Mouse (Mus musculus) ES-E14 (cell line): Measurements from ENCODE around the gene Ebf1. TPM values are rescaled to one million over a fixed set of nuclear protein-coding genes. Genes with fewer than 3 reads are reported as not detected.

Experiments
- DNase-seq: peaks from one replicate; pipeline ENCODE4 v3.0.0-alpha.2; 2013; ENCODE audit warnings: low read depth, low spot score
- H3K27ac ChIP-seq: 2 replicates; pipeline ENCODE4 v1.5.1; 2012; ENCODE audit warnings: low read depth, mild to moderate bottlenecking, low read length, moderate library complexity, mixed read lengths; ENCODE audit not compliant: poor library complexity, insufficient read depth, severe bottlenecking
- H3K36me3 ChIP-seq: 2 replicates; pipeline ENCODE4 v1.6.1; 2012; ENCODE audit warnings: mild to moderate bottlenecking, low read length, moderate library complexity, mixed read lengths; ENCODE audit not compliant: control insufficient read depth, poor library complexity, insufficient read depth, severe bottlenecking
- H3K4me1 ChIP-seq, 2 experiments: fragments of 150-350 bp in 1 of 2; sonication (generic) in 1 of 2; 2 replicates each; pipeline ENCODE4 v1.6.1; 2012; ENCODE audit warnings: low read length in 2 of 2, mild to moderate bottlenecking in 1 of 2, mixed read lengths in 1 of 2; ENCODE audit not compliant: control insufficient read depth in 2 of 2, insufficient read depth in 2 of 2, poor library complexity in 1 of 2
- H3K4me3 ChIP-seq, 2 experiments: fragments of 150-350 bp in 1 of 2; sonication (generic) in 1 of 2; 2 replicates each; pipeline ENCODE4 v1.5.1; 2012; ENCODE audit warnings: low read length in 2 of 2, low read depth in 1 of 2, mild to moderate bottlenecking in 1 of 2, mixed read lengths in 1 of 2; ENCODE audit not compliant: insufficient read depth in 1 of 2, poor library complexity in 1 of 2, severe bottlenecking in 1 of 2
- H3K9ac ChIP-seq: 2 replicates; pipeline ENCODE4 v1.6.1; 2012; ENCODE audit warnings: low read depth, mild to moderate bottlenecking, low read length, mixed read lengths; ENCODE audit not compliant: poor library complexity, insufficient read depth, severe bottlenecking
- H3K9me3 ChIP-seq: fragments of 150-350 bp; sonication (generic); 2 replicates; pipeline ENCODE4 v1.6.1; 2012; ENCODE audit warnings: low read depth, mild to moderate bottlenecking, low read length; ENCODE audit not compliant: control insufficient read depth, insufficient read depth
- CHD2 ChIP-seq: IDR thresholded peaks from 2 replicates; pipeline ENCODE4 v1.6.1; 2014; ENCODE audit warnings: mild to moderate bottlenecking, low read depth, low read length, inconsistent platforms
- HCFC1 ChIP-seq: IDR thresholded peaks from 2 replicates; pipeline ENCODE4 v1.6.1; 2012; ENCODE audit warnings: low read length, inconsistent platforms, borderline replicate concordance; ENCODE audit not compliant: insufficient read depth
- MAFK ChIP-seq: IDR thresholded peaks from 2 replicates; pipeline ENCODE4 v1.6.1; 2014; ENCODE audit warnings: mild to moderate bottlenecking, low read depth, low read length, inconsistent platforms; ENCODE audit not compliant: insufficient read depth
- ZC3H11A ChIP-seq: IDR thresholded peaks from 2 replicates; pipeline ENCODE4 v1.6.1; 2012; ENCODE audit warnings: low read depth, mild to moderate bottlenecking, inconsistent platforms, low read length, borderline replicate concordance
- ZNF384 ChIP-seq: IDR thresholded peaks from 2 replicates; pipeline ENCODE4 v1.6.1; 2012; ENCODE audit warnings: low read depth, low read length, inconsistent platforms
- in situ Hi-C, 2 experiments: fragments of 600-800 bp; cut with MboI; formaldehyde crosslinking; loops; one replicate each; pipeline ENCODE4 v1.15.1; 2025; ENCODE audit warnings: low sequenced_read_pairs in 2 of 2, inconsistent platforms in 1 of 2; ENCODE audit not compliant: unreplicated experiment in 2 of 2
- total RNA-seq: library from RNA; depleted of rRNA; stranded (reverse); fragments of 300-350 nt; gene quantifications from 2 replicates; pipeline ENCODE4 v1.2.3, GENCODE M21; 2012

Gene Ebf1
- total RNA-seq, 1 experiment = 3.2 TPM

GRCm38 (mm10) chr11:44950319-44950718 is 333.2 kb downstream of the Ebf1 start:
- DNase-seq = no peak
- H3K4me3 ChIP-seq = no peak overlapping the region
- in situ Hi-C loops = no loop called here
- no peak for TF ChIP-seq ZNF384
- no peak for TF ChIP-seq MAFK
- no peak for TF ChIP-seq CHD2
- TF ChIP-seq HCFC1 = no peak
- no peak for TF ChIP-seq ZC3H11A
- H3K4me1 ChIP-seq = no peaks in the 10 kb centered on the region
- no peak overlapping the region for H3K27ac ChIP-seq
- no peak overlapping the region for H3K9ac ChIP-seq
- no peaks in the 10 kb centered on the region for H3K36me3 ChIP-seq
- H3K9me3 ChIP-seq = no peaks in the 10 kb centered on the region

- Histone ChIP-seq H3K9ac (no peak overlapping the region), H3K36me3 (no peaks in the 10 kb centered on the region), H3K4me3 (no peak overlapping the region), H3K4me1 (no peaks in the 10 kb centered on the region), H3K27ac (no peak overlapping the region), H3K9me3 (no peaks in the 10 kb centered on the region)
- TF ChIP-seq ZNF384 (no peak), HCFC1 (no peak), MAFK (no peak), ZC3H11A (no peak), CHD2 (no peak)
- in situ Hi-C loops = no loop called here
- no peak for DNase-seq
Measured at GRCm38 (mm10) chr11:44951506-44951905, 334.4 kb downstream of the Ebf1 start.

DNA sequence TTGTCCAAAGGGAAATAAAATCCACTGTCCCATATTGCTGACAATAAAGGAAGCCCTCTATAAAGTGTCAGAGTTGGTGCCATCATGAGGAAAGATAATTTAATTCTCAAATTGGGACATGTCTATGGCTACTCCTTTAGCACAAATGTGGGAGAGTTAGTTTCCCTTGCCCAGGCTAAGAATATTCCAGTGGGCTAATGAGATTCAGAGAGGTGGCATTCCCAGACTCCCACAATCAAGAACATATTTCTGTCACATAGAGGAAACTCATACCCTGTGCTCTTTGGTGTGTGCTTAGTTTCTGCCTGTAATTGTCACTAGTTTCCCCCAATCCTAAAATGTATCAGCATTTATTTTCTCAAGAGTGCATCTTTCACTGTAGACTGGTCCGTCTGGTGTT is 336.2 kb downstream of the Ebf1 start:
- in situ Hi-C loops = no loop called here
- no peak for DNase-seq
- Histone ChIP-seq H3K4me3 (no peak overlapping the region), H3K36me3 (no peaks in the 10 kb centered on the region), H3K4me1 (no peaks in the 10 kb centered on the region), H3K27ac (no peak overlapping the region), H3K9ac (no peak overlapping the region), H3K9me3 (no peaks in the 10 kb centered on the region)
- TF ChIP-seq ZNF384 = no peak
- TF ChIP-seq MAFK = no peak
- TF ChIP-seq HCFC1 = no peak
- TF ChIP-seq ZC3H11A = no peak
- no peak for TF ChIP-seq CHD2

- H3K9ac ChIP-seq = no peak overlapping the region
- no peak for DNase-seq
- H3K4me1 ChIP-seq = no peaks in the 10 kb centered on the region
- H3K36me3 ChIP-seq = no peaks in the 10 kb centered on the region
- no peak for TF ChIP-seq MAFK
- TF ChIP-seq CHD2 = no peak
- no peak for TF ChIP-seq ZNF384
- no peak for TF ChIP-seq HCFC1
- no peak for TF ChIP-seq ZC3H11A
- H3K4me3 ChIP-seq = no peak overlapping the region
- in situ Hi-C loops = no loop called here
- H3K9me3 ChIP-seq = no peaks in the 10 kb centered on the region
- no peak overlapping the region for H3K27ac ChIP-seq
Measured at GRCm38 (mm10) chr11:44953863-44954262, 336.7 kb downstream of the Ebf1 start.

DNA sequence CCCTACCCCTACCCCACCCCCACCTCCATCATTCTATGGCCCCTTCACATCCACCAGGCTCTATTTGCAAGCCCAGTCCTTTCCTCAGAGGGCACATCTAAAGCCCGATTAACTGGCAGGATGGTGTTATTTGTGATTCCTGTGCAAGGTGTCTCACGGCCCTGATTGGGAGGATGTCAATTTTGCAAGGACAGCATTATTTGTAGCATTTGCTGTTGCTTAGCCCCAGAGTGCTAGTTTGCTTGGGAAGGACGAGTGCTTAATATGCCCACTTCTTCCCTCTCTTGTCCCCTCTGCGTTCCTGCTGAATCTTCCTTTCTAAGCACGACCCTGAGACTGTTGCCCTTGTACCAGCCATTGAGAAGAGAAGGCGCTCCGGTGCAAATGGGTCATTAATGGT is 337.2 kb downstream of the Ebf1 start:
- no peaks in the 10 kb centered on the region for H3K9me3 ChIP-seq
- H3K4me1 ChIP-seq = no peaks in the 10 kb centered on the region
- no peaks in the 10 kb centered on the region for H3K36me3 ChIP-seq
- H3K9ac ChIP-seq = no peak overlapping the region
- in situ Hi-C loops = no loop called here
- TF ChIP-seq MAFK (peak; percentile 62), ZNF384 (no peak)
- no peak for DNase-seq
- H3K27ac ChIP-seq = no peak overlapping the region
- no peak overlapping the region for H3K4me3 ChIP-seq
